Mouse (Mus musculus): Measurements from ENCODE around the gene Prox1. TPM values are rescaled to one million over a fixed set of nuclear protein-coding genes. Genes with fewer than 3 reads are reported as not detected.

The Prox1 gene
- total and polyA plus RNA-seq, 2 experiments: 20.1 to 23.0 TPM

- no peak overlapping the region for H3K9ac ChIP-seq (ENCODE audit: low read depth, low read length)
- H3K79me2 ChIP-seq (ENCODE audit: control insufficient read depth, insufficient read depth, low read length): no peaks in the 10 kb centered on the region
- H3K36me3 ChIP-seq (ENCODE audit: control insufficient read depth, insufficient read depth, low read length): no peaks in the 10 kb centered on the region; the same call in 1 of the 2 replicates
- peaks cover 4% of the 10 kb centered on the region; the same call in 1 of the 2 replicates for H3K4me1 ChIP-seq (ENCODE audit: control insufficient read depth, insufficient read depth, low read length)
- no peak overlapping the region for H3K27ac ChIP-seq (replicated peaks; ENCODE audit: insufficient read depth, low read depth, low read length)
- H3K4me3 ChIP-seq (ENCODE audit: insufficient read depth, low read depth, low read length): no peak overlapping the region
- H3K27me3 ChIP-seq (ENCODE audit: control insufficient read depth, insufficient read depth, low read length): no peaks in the 10 kb centered on the region
- WGBS: 42% methylated on average over 2 of the region's 2 CpGs
- no peak for DNase-seq (ENCODE audit: extremely low read depth, low read depth, low spot score)
- TF ChIP-seq POLR2A (IDR thresholded peaks at IDR 0.05; ENCODE audit: extremely low read depth, insufficient read depth, low read length) (no peak), CTCF (IDR thresholded peaks at IDR 0.05; ENCODE audit: low read depth, low read length) (no peak)
Measured at GRCm38 (mm10) chr1:190189125-190189524, 18.6 kb upstream of the Prox1 start.

GRCm38 (mm10) chr1:190186336-190186735 lies 15.8 kb upstream of the Prox1 start:
- H3K79me2 ChIP-seq (ENCODE audit: control insufficient read depth, insufficient read depth, low read length): no peaks in the 10 kb centered on the region
- no peak for DNase-seq (ENCODE audit: extremely low read depth, low read depth, low spot score)
- no peak overlapping the region for H3K27ac ChIP-seq (replicated peaks; ENCODE audit: insufficient read depth, low read depth, low read length)
- peaks cover 9% of the 10 kb centered on the region for H3K4me1 ChIP-seq (ENCODE audit: control insufficient read depth, insufficient read depth, low read length)
- WGBS: 70% methylated on average over 4 of the region's 4 CpGs
- no peaks in the 10 kb centered on the region; the same call in 1 of the 2 replicates for H3K36me3 ChIP-seq (ENCODE audit: control insufficient read depth, insufficient read depth, low read length)
- H3K27me3 ChIP-seq (ENCODE audit: control insufficient read depth, insufficient read depth, low read length): no peaks in the 10 kb centered on the region
- no peak overlapping the region for H3K4me3 ChIP-seq (ENCODE audit: insufficient read depth, low read depth, low read length)
- H3K9ac ChIP-seq (ENCODE audit: low read depth, low read length): no peak overlapping the region
- TF ChIP-seq CTCF (IDR thresholded peaks at IDR 0.05; ENCODE audit: low read depth, low read length) (no peak), POLR2A (IDR thresholded peaks at IDR 0.05; ENCODE audit: extremely low read depth, insufficient read depth, low read length) (no peak)

GRCm38 (mm10) chr1:190185284-190185683 lies 14.8 kb upstream of the Prox1 start:
- Histone ChIP-seq H3K4me3 (ENCODE audit: insufficient read depth, low read depth, low read length) (no peak overlapping the region), H3K27ac (replicated peaks; ENCODE audit: insufficient read depth, low read depth, low read length) (no peak overlapping the region), H3K9ac (ENCODE audit: low read depth, low read length) (no peak overlapping the region), H3K79me2 (ENCODE audit: control insufficient read depth, insufficient read depth, low read length) (no peaks in the 10 kb centered on the region), H3K4me1 (ENCODE audit: control insufficient read depth, insufficient read depth, low read length) (peaks cover 11% of the 10 kb centered on the region), H3K27me3 (ENCODE audit: control insufficient read depth, insufficient read depth, low read length) (no peaks in the 10 kb centered on the region), H3K36me3 (ENCODE audit: control insufficient read depth, insufficient read depth, low read length) (no peaks in the 10 kb centered on the region; the same call in 1 of the 2 replicates)
- DNase-seq (ENCODE audit: extremely low read depth, low read depth, low spot score): no peak
- TF ChIP-seq POLR2A (IDR thresholded peaks at IDR 0.05; ENCODE audit: extremely low read depth, insufficient read depth, low read length): no peak
- TF ChIP-seq CTCF (IDR thresholded peaks at IDR 0.05; ENCODE audit: low read depth, low read length): no peak
- WGBS: 76% methylated on average over 10 of the region's 10 CpGs

- H3K27me3 ChIP-seq (ENCODE audit: control insufficient read depth, insufficient read depth, low read length): no peaks in the 10 kb centered on the region
- H3K4me3 ChIP-seq (ENCODE audit: insufficient read depth, low read depth, low read length): no peak overlapping the region
- WGBS: 97% methylated on average over 4 of the region's 4 CpGs
- H3K27ac ChIP-seq (replicated peaks; ENCODE audit: insufficient read depth, low read depth, low read length): no peak overlapping the region
- H3K4me1 ChIP-seq (ENCODE audit: control insufficient read depth, insufficient read depth, low read length): peaks cover 11% of the 10 kb centered on the region
- DNase-seq (ENCODE audit: extremely low read depth, low read depth, low spot score): no peak
- no peaks in the 10 kb centered on the region for H3K79me2 ChIP-seq (ENCODE audit: control insufficient read depth, insufficient read depth, low read length)
- H3K36me3 ChIP-seq (ENCODE audit: control insufficient read depth, insufficient read depth, low read length): no peaks in the 10 kb centered on the region; the same call in 1 of the 2 replicates
- H3K9ac ChIP-seq (ENCODE audit: low read depth, low read length): no peak overlapping the region
- TF ChIP-seq CTCF (IDR thresholded peaks at IDR 0.05; ENCODE audit: low read depth, low read length) (no peak), POLR2A (IDR thresholded peaks at IDR 0.05; ENCODE audit: extremely low read depth, insufficient read depth, low read length) (no peak)
Measured at GRCm38 (mm10) chr1:190183574-190183973, 13.1 kb upstream of the Prox1 start.

- DNase-seq (ENCODE audit: extremely low read depth, low read depth, low spot score): no peak
- Histone ChIP-seq H3K27me3 (ENCODE audit: control insufficient read depth, insufficient read depth, low read length) (no peaks in the 10 kb centered on the region), H3K79me2 (ENCODE audit: control insufficient read depth, insufficient read depth, low read length) (no peaks in the 10 kb centered on the region), H3K27ac (replicated peaks; ENCODE audit: insufficient read depth, low read depth, low read length) (peak overlapping the region; percentile 21), H3K36me3 (ENCODE audit: control insufficient read depth, insufficient read depth, low read length) (no peaks in the 10 kb centered on the region; the same call in 1 of the 2 replicates), H3K4me3 (ENCODE audit: insufficient read depth, low read depth, low read length) (no peak overlapping the region), H3K9ac (ENCODE audit: low read depth, low read length) (no peak overlapping the region), H3K4me1 (ENCODE audit: control insufficient read depth, insufficient read depth, low read length) (peaks cover 22% of the 10 kb centered on the region)
- WGBS: 75% methylated on average over 7 of the region's 7 CpGs
- TF ChIP-seq CTCF (IDR thresholded peaks at IDR 0.05; ENCODE audit: low read depth, low read length) (0 out of 2 replicates have a peak, but pooled peaks have one; percentile 13), POLR2A (IDR thresholded peaks at IDR 0.05; ENCODE audit: extremely low read depth, insufficient read depth, low read length) (no peak)
Measured at GRCm38 (mm10) chr1:190181765-190182164, 11.3 kb upstream of the Prox1 start.

- 23% methylated on average over 6 of the region's 6 CpGs for WGBS
- H3K36me3 ChIP-seq (ENCODE audit: control insufficient read depth, insufficient read depth, low read length): no peaks in the 10 kb centered on the region; the same call in 1 of the 2 replicates
- H3K79me2 ChIP-seq (ENCODE audit: control insufficient read depth, insufficient read depth, low read length): no peaks in the 10 kb centered on the region
- H3K4me3 ChIP-seq (ENCODE audit: insufficient read depth, low read depth, low read length): no peak overlapping the region
- H3K9ac ChIP-seq (ENCODE audit: low read depth, low read length): 0 out of 2 replicates have a peak overlapping the region, but pooled peaks have one; percentile 26
- no peak for TF ChIP-seq POLR2A (IDR thresholded peaks at IDR 0.05; ENCODE audit: extremely low read depth, insufficient read depth, low read length)
- no peak for TF ChIP-seq CTCF (IDR thresholded peaks at IDR 0.05; ENCODE audit: low read depth, low read length)
- H3K27ac ChIP-seq (replicated peaks; ENCODE audit: insufficient read depth, low read depth, low read length): peak overlapping the region; percentile 76
- H3K27me3 ChIP-seq (ENCODE audit: control insufficient read depth, insufficient read depth, low read length): no peaks in the 10 kb centered on the region
- peak; percentile 85 for DNase-seq (ENCODE audit: extremely low read depth, low read depth, low spot score)
- peaks cover 24% of the 10 kb centered on the region for H3K4me1 ChIP-seq (ENCODE audit: control insufficient read depth, insufficient read depth, low read length)
Measured at GRCm38 (mm10) chr1:190180861-190181260, 10.3 kb upstream of the Prox1 start.

All from liver, adult 2 months (tissue).